Mouse (Mus musculus) midbrain, postnatal 0 days (tissue): ENCODE results near the gene Cdcp1. TPM values are rescaled to one million over a fixed set of nuclear protein-coding genes. Genes with fewer than 3 reads are reported as not detected.
A peak's percentile ranks its signal among the peaks of the same experiment; 100 is the strongest.

Source experiments
- ATAC-seq: fragments of 200-750 bp; cut with Nextera tagmentation; 2 replicates; pipeline ENCODE4 v1.8.0; 2017; ENCODE audit warnings: moderate number of reproducible peaks, mild to moderate bottlenecking, moderate TSS enrichment, moderate library complexity; ENCODE audit not compliant: low FRiP score
- DNase-seq: peaks from one replicate; pipeline ENCODE4 v3.0.0-alpha.2; 2015; ENCODE audit warnings: low spot score
- H3K27ac ChIP-seq: fragments of 300-500 bp; sonication (generic); 2 replicates; pipeline ENCODE4 v1.5.1; 2014; ENCODE audit warnings: low read depth, mild to moderate bottlenecking, low read length, mixed read lengths
- H3K27me3 ChIP-seq: fragments of 300-500 bp; sonication (generic); 2 replicates; pipeline ENCODE4 v1.6.1; 2014; ENCODE audit warnings: low read length, control low read depth, mixed read lengths; ENCODE audit not compliant: insufficient read depth
- H3K36me3 ChIP-seq: fragments of 300-500 bp; sonication (generic); 2 replicates; pipeline ENCODE4 v1.6.1; 2014; ENCODE audit warnings: low read length, control low read depth, mixed read lengths; ENCODE audit not compliant: insufficient read depth
- H3K4me1 ChIP-seq: fragments of 300-500 bp; sonication (generic); 2 replicates; pipeline ENCODE4 v1.6.1; 2014; ENCODE audit warnings: mild to moderate bottlenecking, control low read depth, antibody characterized with exemption, low read length, mixed read lengths; ENCODE audit not compliant: insufficient read depth
- H3K4me2 ChIP-seq: fragments of 300-500 bp; sonication (generic); 2 replicates; pipeline ENCODE4 v1.6.1; 2014; ENCODE audit warnings: low read depth, mild to moderate bottlenecking, low read length, mixed read lengths; ENCODE audit not compliant: poor library complexity, severe bottlenecking
- H3K4me3 ChIP-seq: fragments of 300-500 bp; sonication (generic); 2 replicates; pipeline ENCODE4 v1.5.1; 2014; ENCODE audit warnings: low read depth, mild to moderate bottlenecking, low read length, moderate library complexity
- H3K9ac ChIP-seq: fragments of 300-500 bp; sonication (generic); replicated peaks from 2 replicates; pipeline ENCODE4 v1.6.1; 2014; ENCODE audit warnings: mild to moderate bottlenecking, low read length, moderate library complexity, mixed read lengths; ENCODE audit not compliant: poor library complexity, severe bottlenecking
- H3K9me3 ChIP-seq: fragments of 300-500 bp; sonication (generic); 2 replicates; pipeline ENCODE4 v1.6.1; 2016; ENCODE audit warnings: low read length, control low read depth
- CTCF ChIP-seq: IDR thresholded peaks from 2 replicates; pipeline ENCODE4 v1.5.1; 2016; ENCODE audit warnings: antibody characterized with exemption, mild to moderate bottlenecking
- WGBS: fragments of 180-500 bp; shearing (Covaris S2); extraction: QIAGEN DNeasy Blood & Tissue Kit; methylation state at CpG from one replicate; pipeline ENCODE4 v1.1.7; 2014; 5-methylcytosine and 5-hydroxymethylcytosine counted together
- polyA plus RNA-seq: library from polyadenylated mRNA; unstranded; fragments of >200 nt; fragmentation: Nextera tagmentation; extraction: Ambion mirVana; gene quantifications from 2 replicates; pipeline ENCODE4 v1.2.1, GENCODE M21; 2015
- total RNA-seq: library from RNA; depleted of rRNA; stranded (reverse); fragments of >200 nt; gene quantifications from 2 replicates; pipeline ENCODE4 v1.2.3, GENCODE M21; 2014

Gene Cdcp1
- total and polyA plus RNA-seq, 2 experiments from 2014 or later, result 0.25 to 0.44 TPM

- no peak for ATAC-seq
- Histone ChIP-seq H3K9me3 (no peaks in the 10 kb centered on the region), H3K36me3 (no peaks in the 10 kb centered on the region), H3K9ac (no peak overlapping the region), H3K4me1 (no peaks in the 10 kb centered on the region), H3K27me3 (no peaks in the 10 kb centered on the region), H3K4me2 (no peak overlapping the region), H3K4me3 (no peak overlapping the region), H3K27ac (no peak overlapping the region)
- WGBS, result 97% methylated on average over 5 of the region's 5 CpGs
- DNase-seq, result no peak
- no peak for TF ChIP-seq CTCF
These were observed 24.4 kb upstream of the Cdcp1 start for GRCm38 (mm10) chr9:123240271-123240670.

GRCm38 (mm10) chr9:123239651-123240050 is 23.8 kb upstream of the Cdcp1 start:
- no peak for TF ChIP-seq CTCF
- 83% methylated on average over 2 of the region's 2 CpGs for WGBS
- no peak for ATAC-seq

GRCm38 (mm10) chr9:123238256-123239045 is 22.6 kb upstream of the Cdcp1 start:
- Histone ChIP-seq H3K9ac (no peak overlapping the region), H3K9me3 (no peaks in the 10 kb centered on the region), H3K27me3 (no peaks in the 10 kb centered on the region), H3K4me2 (no peak overlapping the region), H3K27ac (0 out of 2 replicates have a peak overlapping the region, but pooled peaks have one; percentile 26), H3K36me3 (no peaks in the 10 kb centered on the region), H3K4me1 (no peaks in the 10 kb centered on the region), H3K4me3 (no peak overlapping the region)
- ATAC-seq, result no peak
- TF ChIP-seq CTCF, result no peak
- 37% methylated on average over 4 of the region's 4 CpGs for WGBS
- DNase-seq, result no peak

More at GRCm38 (mm10) chr9:123239651-123240050, 23.8 kb upstream of the Cdcp1 start:
- no peak overlapping the region for H3K9ac ChIP-seq
- H3K36me3 ChIP-seq, result no peaks in the 10 kb centered on the region
- no peak overlapping the region for H3K4me3 ChIP-seq
- H3K4me2 ChIP-seq, result no peak overlapping the region
- H3K27ac ChIP-seq, result no peak overlapping the region
- no peak for DNase-seq
- no peaks in the 10 kb centered on the region for H3K4me1 ChIP-seq
- no peaks in the 10 kb centered on the region for H3K27me3 ChIP-seq
- no peaks in the 10 kb centered on the region for H3K9me3 ChIP-seq

GRCm38 (mm10) chr9:123237739-123238138 is 21.9 kb upstream of the Cdcp1 start:
- H3K4me1 ChIP-seq, result no peaks in the 10 kb centered on the region
- no peak for TF ChIP-seq CTCF
- ATAC-seq, result no peak
- H3K36me3 ChIP-seq, result no peaks in the 10 kb centered on the region
- H3K9ac ChIP-seq, result no peak overlapping the region
- H3K4me3 ChIP-seq, result no peak overlapping the region
- H3K9me3 ChIP-seq, result no peaks in the 10 kb centered on the region
- H3K27me3 ChIP-seq, result no peaks in the 10 kb centered on the region
- peak; percentile 27 for DNase-seq
- no peak overlapping the region; the same call in 1 of the 2 replicates for H3K27ac ChIP-seq
- WGBS, result 33% methylated on average over 2 of the region's 2 CpGs
- H3K4me2 ChIP-seq, result no peak overlapping the region

GRCm38 (mm10) chr9:123235621-123236020 is 19.8 kb upstream of the Cdcp1 start:
- Histone ChIP-seq H3K36me3 (no peaks in the 10 kb centered on the region), H3K27me3 (no peaks in the 10 kb centered on the region), H3K27ac (no peak overlapping the region), H3K4me2 (no peak overlapping the region), H3K4me1 (no peaks in the 10 kb centered on the region), H3K9ac (no peak overlapping the region), H3K4me3 (no peak overlapping the region), H3K9me3 (no peaks in the 10 kb centered on the region)
- 58% methylated on average over 3 of the region's 3 CpGs for WGBS
- DNase-seq (no peak), ATAC-seq (no peak)
- no peak for TF ChIP-seq CTCF

- no peaks in the 10 kb centered on the region for H3K27me3 ChIP-seq
- ATAC-seq (no peak), DNase-seq (no peak)
- TF ChIP-seq CTCF, result no peak
- H3K9me3 ChIP-seq, result no peaks in the 10 kb centered on the region
- H3K4me3 ChIP-seq, result no peak overlapping the region
- H3K4me1 ChIP-seq, result no peaks in the 10 kb centered on the region
- H3K27ac ChIP-seq, result no peak overlapping the region
- no peak overlapping the region for H3K4me2 ChIP-seq
- WGBS, result 71% methylated on average over 4 of the region's 4 CpGs
- no peak overlapping the region for H3K9ac ChIP-seq
- H3K36me3 ChIP-seq, result no peaks in the 10 kb centered on the region
These were observed 14.0 kb upstream of the Cdcp1 start for GRCm38 (mm10) chr9:123229826-123230225.
